Mouse (Mus musculus): ENCODE measurements at regions not wholly inside any gene's neighbourhood (a gene's known extent, or its start where the extent isn't known, plus 50 kb on each side); places are given as distances from the start of the nearest gene placed in this dataset.

GRCm38 (mm10) chr11:89932231-89932865 lies 70.3 kb downstream of the Pctp start:
- no peak for DNase-seq (ENCODE audit: low spot score in 2 of 2)

DNA sequence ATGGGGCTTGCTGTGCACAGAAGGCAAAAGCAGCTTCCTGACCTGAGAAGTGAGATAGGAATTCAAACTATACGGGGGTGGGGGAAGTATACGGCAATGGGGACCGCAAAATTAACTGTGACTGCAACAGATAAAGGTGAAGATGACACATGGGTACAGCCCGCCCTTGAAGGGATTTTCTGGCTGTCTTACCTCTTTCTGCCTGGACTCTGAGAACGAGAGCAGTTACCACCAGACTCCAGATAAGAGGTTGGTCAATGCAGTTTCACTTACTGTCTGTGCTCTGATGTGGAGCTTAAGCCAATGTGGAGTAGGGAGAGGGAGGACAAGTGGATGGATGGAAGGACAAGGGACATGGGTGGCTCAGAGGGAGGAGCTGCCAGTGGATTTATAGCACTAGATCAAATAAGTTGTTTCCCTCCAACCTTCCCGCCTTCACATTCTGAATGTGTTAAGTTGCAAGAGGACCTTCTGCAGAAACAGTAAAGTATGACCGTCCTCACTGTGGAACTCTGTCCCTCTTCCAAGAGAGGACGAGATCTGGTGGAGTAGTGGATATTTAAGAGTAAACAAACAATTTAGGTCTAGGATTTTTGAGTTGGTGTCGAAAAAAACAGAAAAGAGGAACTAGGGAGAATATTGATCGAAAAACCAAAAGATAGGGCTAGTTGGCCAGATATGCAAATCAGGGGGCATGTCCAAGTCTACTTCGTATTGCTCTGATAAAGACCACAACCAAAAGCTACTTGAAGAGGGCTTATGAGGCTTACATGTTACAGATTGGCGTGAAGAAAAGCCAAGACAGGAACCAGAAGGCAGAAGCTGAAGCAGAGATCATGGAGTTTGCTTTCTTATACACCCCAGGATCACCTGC lies 73.3 kb downstream of the Pctp start:
- no peak for DNase-seq (ENCODE audit: low spot score in 2 of 2)

DNA sequence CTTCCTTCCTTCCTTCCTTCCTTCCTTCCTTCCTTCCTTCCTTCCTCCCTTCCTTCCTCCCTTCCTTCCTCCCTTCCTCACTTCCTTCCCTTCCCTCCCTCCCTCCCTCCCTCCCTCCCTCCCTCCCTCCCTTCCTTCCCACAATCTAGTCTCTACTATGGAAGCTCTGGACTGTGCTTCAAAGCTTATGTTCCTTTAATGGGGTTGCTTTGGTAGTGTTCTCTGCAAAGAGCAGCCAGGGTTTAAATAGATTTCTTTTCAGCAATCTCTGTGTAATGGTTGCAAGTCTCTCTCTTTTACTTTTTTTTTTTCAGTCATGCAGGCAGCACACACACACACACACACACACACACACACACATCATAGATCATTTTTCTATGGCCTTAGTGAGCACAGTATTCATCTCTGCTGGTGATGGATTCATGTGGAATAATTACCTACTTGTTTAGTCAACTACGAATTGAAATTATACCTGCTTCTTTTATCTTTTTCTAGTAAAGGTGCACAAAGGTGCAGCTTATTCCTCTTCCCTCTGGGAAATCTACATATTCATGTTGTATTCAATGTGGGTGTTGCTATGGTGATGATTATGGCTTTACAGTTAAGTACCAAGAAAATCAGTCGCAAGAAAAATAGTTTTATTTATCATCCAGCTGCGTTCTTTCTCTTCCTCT lies 75.1 kb downstream of the Pctp start:
- DNase-seq (ENCODE audit: low spot score in 2 of 2), result no peak

DNA sequence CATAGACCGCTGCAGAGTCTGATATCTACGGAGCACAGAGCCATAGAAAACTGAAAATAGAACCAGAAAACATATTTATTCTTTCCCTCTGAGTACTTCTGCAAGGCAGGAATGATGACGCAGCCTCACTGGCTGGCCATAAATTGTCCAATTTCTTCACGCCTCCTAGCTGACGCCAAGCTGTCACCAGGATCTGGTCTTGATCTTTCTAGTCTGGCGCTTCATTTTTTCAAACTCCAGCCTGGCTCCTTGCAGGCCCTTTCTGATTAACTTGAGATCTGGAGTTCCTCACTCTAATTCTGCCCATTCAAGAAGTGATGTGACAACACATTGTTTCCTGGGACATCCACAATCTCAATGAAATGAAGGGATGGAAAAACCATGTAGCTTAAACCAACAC lies 80.1 kb downstream of the Pctp start:
- DNase-seq (ENCODE audit: low spot score in 2 of 2), result no peak

GRCm38 (mm10) chr11:89921146-89921545 lies 81.5 kb downstream of the Pctp start:
- DNase-seq (ENCODE audit: low spot score in 2 of 2), result peak in 1 of 2 experiments; percentile 57

- no peak for DNase-seq (ENCODE audit: low spot score in 2 of 2)
Measured at GRCm38 (mm10) chr11:89915795-89916194, 86.9 kb downstream of the Pctp start.

- no peak for DNase-seq (ENCODE audit: low spot score in 2 of 2)
Measured at GRCm38 (mm10) chr11:89914577-89914976, 88.1 kb downstream of the Pctp start.

- no peak for DNase-seq (ENCODE audit: low spot score in 2 of 2)
Measured at GRCm38 (mm10) chr11:89901241-89901740, 101.4 kb downstream of the Pctp start.

- no peak for DNase-seq (ENCODE audit: low spot score in 2 of 2)
Measured at GRCm38 (mm10) chr11:89898516-89898915, 104.2 kb downstream of the Pctp start.

- no peak for DNase-seq (ENCODE audit: low spot score in 2 of 2)
Measured at GRCm38 (mm10) chr11:89896854-89897253, 105.8 kb downstream of the Pctp start.

DNA sequence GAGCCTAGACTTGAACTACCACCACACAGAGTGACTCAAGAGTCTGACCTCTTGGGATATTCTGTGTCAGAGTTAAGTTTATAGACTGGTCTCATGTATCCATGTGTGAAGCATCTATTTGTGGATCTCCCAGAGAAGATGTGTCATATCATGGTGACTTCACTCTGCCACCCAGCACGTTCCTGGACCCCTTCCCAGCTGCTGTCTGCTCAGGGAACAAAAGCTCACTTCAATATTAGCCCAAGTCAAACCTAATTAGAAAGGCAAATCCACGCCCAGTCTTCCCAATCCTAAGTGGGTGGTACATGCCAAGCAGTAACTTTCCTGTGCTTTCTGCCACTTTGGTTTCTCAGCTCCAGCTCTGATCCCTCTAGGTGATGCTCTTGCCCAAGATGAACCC lies 94.1 kb upstream of the Ankfn1 start:
- peak in 1 of 2 experiments; percentile 11 for DNase-seq (ENCODE audit: low spot score in 2 of 2)

DNA sequence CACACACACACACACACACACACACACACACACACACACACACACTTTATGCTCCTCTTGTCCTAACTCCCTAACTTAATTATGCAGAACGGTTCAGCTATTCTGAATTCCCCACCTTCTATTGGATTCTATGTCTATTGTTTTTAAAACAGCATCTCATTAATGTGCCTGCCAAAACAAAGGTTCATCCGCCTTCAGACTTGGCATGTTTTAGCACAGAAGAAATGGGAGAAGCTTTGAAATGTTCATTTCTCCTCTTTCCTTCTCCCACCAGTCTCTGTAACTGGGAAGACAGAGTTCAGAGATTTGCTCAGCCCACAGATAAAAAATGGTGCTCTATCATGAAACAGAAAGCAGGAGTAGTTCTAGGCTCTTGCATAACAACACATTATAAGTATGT lies 90.1 kb upstream of the Ankfn1 start:
- no peak for DNase-seq (ENCODE audit: low spot score in 2 of 2)

- DNase-seq (ENCODE audit: low spot score in 2 of 2), result peak in 1 of 2 experiments; percentile 27
Measured at GRCm38 (mm10) chr11:89856184-89856769, 78.8 kb upstream of the Ankfn1 start.

- no peak for DNase-seq (ENCODE audit: low spot score in 2 of 2)
Measured at GRCm38 (mm10) chr11:89841853-89842252, 64.4 kb upstream of the Ankfn1 start.

- DNase-seq (ENCODE audit: low spot score in 2 of 2), result peak in 1 of 2 experiments; percentile 58
Measured at GRCm38 (mm10) chr11:89839671-89840327, 62.3 kb upstream of the Ankfn1 start.

DNA sequence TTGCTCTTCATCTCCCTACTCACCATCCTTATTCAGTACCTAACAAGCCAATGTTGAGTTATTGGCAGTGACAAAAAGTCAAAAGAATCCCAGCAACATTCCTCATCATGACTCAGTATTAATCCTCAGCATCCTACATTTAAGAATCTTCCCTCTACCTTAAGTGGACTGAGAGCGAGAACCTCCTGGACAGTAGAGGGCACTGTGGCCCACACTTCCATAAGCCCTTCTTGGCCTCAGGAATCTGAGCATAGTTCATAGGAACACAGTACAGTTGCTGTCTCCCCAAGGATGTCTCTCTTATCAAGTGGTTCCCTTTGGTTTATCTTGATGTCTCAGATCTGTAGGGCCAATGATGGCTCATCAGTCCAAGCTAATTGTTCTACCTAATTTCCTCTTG lies 60.5 kb upstream of the Ankfn1 start:
- DNase-seq (ENCODE audit: low spot score in 2 of 2), result no peak

GRCm38 (mm10) chr11:89836897-89837296 lies 59.4 kb upstream of the Ankfn1 start:
- DNase-seq (ENCODE audit: low spot score in 2 of 2), result no peak

GRCm38 (mm10) chr11:89834068-89834467 lies 56.6 kb upstream of the Ankfn1 start:
- DNase-seq (ENCODE audit: low spot score in 2 of 2), result no peak

GRCm38 (mm10) chr11:89831577-89832110 lies 54.2 kb upstream of the Ankfn1 start:
- DNase-seq (ENCODE audit: low spot score in 2 of 2), result no peak
